Comparison of ENCODE assay signal across 20 mouse cellular contexts in the genomic region with DNA sequence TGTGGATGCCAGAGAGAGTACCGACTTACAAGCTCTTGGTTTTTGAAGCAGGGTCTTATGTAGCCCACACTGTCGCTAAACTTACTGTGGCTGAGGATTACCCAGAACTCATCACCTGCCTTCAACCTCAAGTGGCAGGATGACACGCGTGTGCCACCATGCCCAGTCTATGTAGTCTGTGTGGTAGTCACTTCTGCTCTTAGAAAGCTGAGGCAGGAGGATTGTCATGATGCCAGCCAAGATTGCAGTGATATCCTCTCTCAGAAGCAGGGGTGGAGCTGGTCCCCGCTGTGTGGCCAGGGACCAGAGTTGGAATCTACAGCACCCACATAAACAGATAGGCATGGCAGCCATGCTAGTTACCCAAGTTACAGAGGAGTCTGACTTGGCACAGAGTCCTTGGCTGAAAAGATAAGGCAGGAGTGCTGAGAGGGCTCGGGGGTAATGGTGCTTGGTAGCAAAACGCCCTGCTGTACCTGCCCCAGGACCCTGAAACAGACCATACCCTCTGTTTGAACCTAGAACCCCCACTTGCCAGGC. TPM values are rescaled to one million over a fixed set of nuclear protein-coding genes. Genes with fewer than 3 reads are reported as not detected.
DNase-seq lines count a peak whose midpoint lies in the region; ATAC-seq lines count a peak whose summit lies in the region.
"Had no signal": no experiment of that assay in that cellular context is flagged by ENCODE, and none has a peak within 500 bp of the region (broad histone marks: within the 10 kb centered on the region; RNA-seq: fewer than 3 reads in every experiment).

No protein-coding gene starts in this region.

- no peak for DNase-seq in midbrain, embryonic 10.5 days (ENCODE audit: low spot score)
- DNase-seq in midbrain, embryonic 14.5 days = no peak
- DNase-seq in cerebellum, adult 11-12 months = no peak
- DNase-seq in lung, postnatal 4 days = no peak
- DNase-seq: adrenal gland, adult 8-10 months; cerebellum, adult 8-10 months; heart, postnatal 14 days; kidney, adult 2 months; lung, embryonic 14.5 days; right cerebral cortex, adult 18-20 months; right cerebral cortex, postnatal 4 days had no signal

- no peak overlapping the region for H3K27ac ChIP-seq in heart, embryonic 16.5 days (ENCODE audit: low read length)
- no peak overlapping the region for H3K27ac ChIP-seq in heart, embryonic 11.5 days (ENCODE audit: low read depth, low read length)
- peak overlapping the region; percentile 43; the same call in 1 of the 2 replicates for H3K27ac ChIP-seq in midbrain, embryonic 10.5 days (replicated peaks)
- H3K27ac ChIP-seq in midbrain, embryonic 14.5 days (replicated peaks; ENCODE audit: low read depth, low read length) = no peak overlapping the region
- H3K27ac ChIP-seq: kidney, postnatal 0 days; liver, embryonic 12.5 days had no signal

- no peaks in the 10 kb centered on the region for H3K9me3 ChIP-seq in heart, embryonic 16.5 days (replicated peaks; ENCODE audit: control insufficient read depth, low read length)
- H3K9me3 ChIP-seq in heart, embryonic 11.5 days (replicated peaks; ENCODE audit: control insufficient read depth, low read length) = no peaks in the 10 kb centered on the region
- no peaks in the 10 kb centered on the region for H3K9me3 ChIP-seq in midbrain, embryonic 10.5 days (replicated peaks)
- H3K9me3 ChIP-seq in midbrain, embryonic 14.5 days (ENCODE audit: control insufficient read depth, low read length) = no peaks in the 10 kb centered on the region
- H3K9me3 ChIP-seq: forebrain, embryonic 10.5 days; G1E; heart, embryonic 12.5 days; liver, embryonic 12.5 days; neural tube, embryonic 15.5 days had no signal

- peaks cover 31% of the 10 kb centered on the region for H3K36me3 ChIP-seq in heart, embryonic 16.5 days (ENCODE audit: control insufficient read depth, insufficient read depth)
- H3K36me3 ChIP-seq in heart, embryonic 11.5 days (ENCODE audit: control insufficient read depth, insufficient read depth, low read length) = peaks cover 29% of the 10 kb centered on the region
- H3K36me3 ChIP-seq in midbrain, embryonic 10.5 days = peaks cover 47% of the 10 kb centered on the region
- H3K36me3 ChIP-seq in midbrain, embryonic 14.5 days (ENCODE audit: control insufficient read depth, insufficient read depth, low read length) = peaks cover 43% of the 10 kb centered on the region

- no peak overlapping the region for H3K4me2 ChIP-seq in heart, embryonic 16.5 days (ENCODE audit: low read depth, low read length)
- no peak overlapping the region for H3K4me2 ChIP-seq in heart, embryonic 11.5 days
- no peak overlapping the region for H3K4me2 ChIP-seq in midbrain, embryonic 14.5 days (ENCODE audit: low read length)
- H3K4me2 ChIP-seq: heart, embryonic 12.5 days; liver, embryonic 12.5 days; lung, embryonic 14.5 days; neural tube, embryonic 15.5 days had no signal

- 56% methylated on average over 7 of the region's 7 CpGs for WGBS in heart, embryonic 16.5 days
- 70% methylated on average over 7 of the region's 7 CpGs for WGBS in heart, embryonic 11.5 days (ENCODE audit: insufficient replicate concordance)
- WGBS in midbrain, embryonic 10.5 days = 74% methylated on average over 7 of the region's 7 CpGs
- WGBS in midbrain, embryonic 14.5 days = 76% methylated on average over 7 of the region's 7 CpGs

- H3K9ac ChIP-seq in heart, embryonic 16.5 days (ENCODE audit: low read length) = 0 out of 2 replicates have a peak overlapping the region, but pooled peaks have one; percentile 26
- H3K9ac ChIP-seq in heart, embryonic 11.5 days (ENCODE audit: low read depth, low read length) = no peak overlapping the region
- no peak overlapping the region for H3K9ac ChIP-seq in midbrain, embryonic 14.5 days (replicated peaks; ENCODE audit: low read length)
- H3K9ac ChIP-seq: heart, embryonic 12.5 days; liver, embryonic 12.5 days; lung, embryonic 14.5 days had no signal

- ATAC-seq in heart, embryonic 16.5 days (replicated peaks; ENCODE audit: extremely low read depth, insufficient read depth, low FRiP score) = no peak
- no peak for ATAC-seq in heart, embryonic 11.5 days (replicated peaks; ENCODE audit: insufficient number of reproducible peaks, low FRiP score, low TSS enrichment)
- ATAC-seq in midbrain, embryonic 14.5 days (ENCODE audit: low FRiP score, low TSS enrichment) = no peak
- peak; percentile 48 for ATAC-seq in megakaryocyte progenitor cell, adult 5-6 weeks (replicated peaks; ENCODE audit: poor library complexity)
- ATAC-seq: liver, embryonic 12.5 days had no signal

- H3K4me3 ChIP-seq in heart, embryonic 16.5 days (ENCODE audit: low read length) = no peak overlapping the region
- H3K4me3 ChIP-seq in heart, embryonic 11.5 days (ENCODE audit: low read depth, low read length) = no peak overlapping the region
- H3K4me3 ChIP-seq in midbrain, embryonic 10.5 days = peak overlapping the region; percentile 12; the same call in 1 of the 2 replicates
- H3K4me3 ChIP-seq in midbrain, embryonic 14.5 days (replicated peaks; ENCODE audit: low read depth, low read length) = no peak overlapping the region
- H3K4me3 ChIP-seq: forebrain, embryonic 10.5 days; heart, embryonic 12.5 days; liver, embryonic 12.5 days; neural tube, embryonic 15.5 days had no signal

- H3K4me1 ChIP-seq in heart, embryonic 16.5 days (ENCODE audit: control insufficient read depth, insufficient read depth, low read length) = peaks cover 13% of the 10 kb centered on the region; the same call in 1 of the 2 replicates
- peaks cover 6% of the 10 kb centered on the region; the same call in 1 of the 2 replicates for H3K4me1 ChIP-seq in heart, embryonic 11.5 days (ENCODE audit: control insufficient read depth, insufficient read depth, low read length)
- peaks cover 32% of the 10 kb centered on the region for H3K4me1 ChIP-seq in midbrain, embryonic 10.5 days
- peaks cover 22% of the 10 kb centered on the region for H3K4me1 ChIP-seq in midbrain, embryonic 14.5 days (ENCODE audit: control insufficient read depth, insufficient read depth, low read length)

- H3K27me3 ChIP-seq in heart, embryonic 16.5 days (ENCODE audit: control insufficient read depth, insufficient read depth, low read length) = peaks cover 13% of the 10 kb centered on the region
- H3K27me3 ChIP-seq in heart, embryonic 11.5 days (ENCODE audit: control insufficient read depth, insufficient read depth, low read length) = peaks cover 23% of the 10 kb centered on the region
- H3K27me3 ChIP-seq in midbrain, embryonic 10.5 days (ENCODE audit: low read depth, poor library complexity, severe bottlenecking) = peaks cover 20% of the 10 kb centered on the region
- H3K27me3 ChIP-seq in midbrain, embryonic 14.5 days (ENCODE audit: control insufficient read depth, insufficient read depth, low read length) = no peaks in the 10 kb centered on the region
- H3K27me3 ChIP-seq: neural tube, embryonic 15.5 days had no signal

RNA-seq across cellular contexts. Expression of a gene that starts 3.0 kb away (rescaled TPM):
- 0.24 TPM in 2 replicates for polyA plus RNA-seq in heart, embryonic 16.5 days (2015; fragmentation: Nextera tagmentation; extraction: Ambion mirVana)
- polyA plus RNA-seq in heart, embryonic 11.5 days (2014; fragmentation: Nextera tagmentation; extraction: Ambion mirVana) = 0.19 and 0.31 TPM in 2 replicates
- polyA plus RNA-seq in midbrain, embryonic 10.5 days (2016; fragmentation: Nextera tagmentation; extraction: Ambion mirVana) = 5.0 and 10.8 TPM in 2 replicates
- 61.3 and 117 TPM in 2 replicates for polyA plus RNA-seq in midbrain, embryonic 14.5 days (2014; fragmentation: Nextera tagmentation; extraction: Ambion mirVana)
- 0.10 TPM in 1 of 2 replicates, not detected in the other for total RNA-seq in megakaryocyte progenitor cell, adult 5-6 weeks (2015)
- total RNA-seq in megakaryocyte progenitor cell, adult 5-6 weeks (2017) = not detected in 2 replicates

RNA-seq across cellular contexts. Expression of a gene that starts 10.6 kb away (rescaled TPM):
- polyA plus RNA-seq in heart, embryonic 16.5 days (2015; fragmentation: Nextera tagmentation; extraction: Ambion mirVana) = 55.7 and 59.8 TPM in 2 replicates
- polyA plus RNA-seq in heart, embryonic 11.5 days (2014; fragmentation: Nextera tagmentation; extraction: Ambion mirVana) = 40.9 and 49.0 TPM in 2 replicates
- polyA plus RNA-seq in midbrain, embryonic 10.5 days (2016; fragmentation: Nextera tagmentation; extraction: Ambion mirVana) = 84.5 and 87.5 TPM in 2 replicates
- 51.6 and 51.8 TPM in 2 replicates for polyA plus RNA-seq in midbrain, embryonic 14.5 days (2014; fragmentation: Nextera tagmentation; extraction: Ambion mirVana)
- 81.2 and 99.2 TPM in 2 replicates for total RNA-seq in megakaryocyte progenitor cell, adult 5-6 weeks (2015)
- total RNA-seq in megakaryocyte progenitor cell, adult 5-6 weeks (2017) = 85.6 and 101 TPM in 2 replicates

RNA-seq across cellular contexts. Expression of a gene that starts 14.4 kb away (rescaled TPM):
- polyA plus RNA-seq in heart, embryonic 16.5 days (2015; fragmentation: Nextera tagmentation; extraction: Ambion mirVana) = 1.5 and 2.1 TPM in 2 replicates
- 0.56 and 0.79 TPM in 2 replicates for polyA plus RNA-seq in heart, embryonic 11.5 days (2014; fragmentation: Nextera tagmentation; extraction: Ambion mirVana)
- 0.37 and 0.89 TPM in 2 replicates for polyA plus RNA-seq in midbrain, embryonic 10.5 days (2016; fragmentation: Nextera tagmentation; extraction: Ambion mirVana)
- 0.34 and 0.47 TPM in 2 replicates for polyA plus RNA-seq in midbrain, embryonic 14.5 days (2014; fragmentation: Nextera tagmentation; extraction: Ambion mirVana)
- total RNA-seq in megakaryocyte progenitor cell, adult 5-6 weeks (2015) = 8.3 and 8.9 TPM in 2 replicates
- total RNA-seq in megakaryocyte progenitor cell, adult 5-6 weeks (2017) = 6.2 and 9.5 TPM in 2 replicates

RNA-seq across cellular contexts. Expression of a gene that starts 30.1 kb away (rescaled TPM):
- polyA plus RNA-seq in heart, embryonic 16.5 days (2015; fragmentation: Nextera tagmentation; extraction: Ambion mirVana) = 54.7 and 61.1 TPM in 2 replicates
- 28.1 and 29.8 TPM in 2 replicates for polyA plus RNA-seq in heart, embryonic 11.5 days (2014; fragmentation: Nextera tagmentation; extraction: Ambion mirVana)
- 8.7 and 11.7 TPM in 2 replicates for polyA plus RNA-seq in midbrain, embryonic 10.5 days (2016; fragmentation: Nextera tagmentation; extraction: Ambion mirVana)
- polyA plus RNA-seq in midbrain, embryonic 14.5 days (2014; fragmentation: Nextera tagmentation; extraction: Ambion mirVana) = 11.2 and 13.7 TPM in 2 replicates
- 35.5 and 36.8 TPM in 2 replicates for total RNA-seq in megakaryocyte progenitor cell, adult 5-6 weeks (2015)
- 4.0 and 5.0 TPM in 2 replicates for total RNA-seq in megakaryocyte progenitor cell, adult 5-6 weeks (2017)

RNA-seq across cellular contexts. Expression of a gene that starts 38.5 kb away (rescaled TPM):
- 1.1 and 1.3 TPM in 2 replicates for polyA plus RNA-seq in heart, embryonic 16.5 days (2015; fragmentation: Nextera tagmentation; extraction: Ambion mirVana)
- polyA plus RNA-seq in heart, embryonic 11.5 days (2014; fragmentation: Nextera tagmentation; extraction: Ambion mirVana) = 2.5 and 3.4 TPM in 2 replicates
- 0.53 and 0.85 TPM in 2 replicates for polyA plus RNA-seq in midbrain, embryonic 10.5 days (2016; fragmentation: Nextera tagmentation; extraction: Ambion mirVana)
- 0.69 and 0.88 TPM in 2 replicates for polyA plus RNA-seq in midbrain, embryonic 14.5 days (2014; fragmentation: Nextera tagmentation; extraction: Ambion mirVana)
- total RNA-seq in megakaryocyte progenitor cell, adult 5-6 weeks (2015) = 29.4 and 31.9 TPM in 2 replicates
- 28.7 and 28.9 TPM in 2 replicates for total RNA-seq in megakaryocyte progenitor cell, adult 5-6 weeks (2017)
